Mouse (Mus musculus) neural tube, embryonic 14.5 days (tissue): ENCODE measurements around the gene Ikzf1. TPM values are rescaled to one million over a fixed set of nuclear protein-coding genes. Genes with fewer than 3 reads are reported as not detected.

Experiments
- ATAC-seq: fragments of 200-750 bp; cut with Nextera tagmentation; 2 replicates; pipeline ENCODE4 v1.8.0; 2017; ENCODE audit warnings: low read depth, mild to moderate bottlenecking, moderate TSS enrichment, moderate library complexity
- H3K27ac ChIP-seq: fragments of 300-500 bp; sonication (generic); 2 replicates; pipeline ENCODE4 v1.5.1; 2014; ENCODE audit warnings: low read depth, mild to moderate bottlenecking, control low read depth, low read length, moderate library complexity, mixed read lengths
- H3K27me3 ChIP-seq: fragments of 300-500 bp; sonication (generic); 2 replicates; pipeline ENCODE4 v1.6.1; 2014; ENCODE audit warnings: low read length; ENCODE audit not compliant: control insufficient read depth, insufficient read depth
- H3K36me3 ChIP-seq: fragments of 300-500 bp; sonication (generic); 2 replicates; pipeline ENCODE4 v1.6.1; 2014; ENCODE audit warnings: low read length, mixed read lengths; ENCODE audit not compliant: control insufficient read depth, insufficient read depth
- H3K4me1 ChIP-seq: fragments of 300-500 bp; sonication (generic); 2 replicates; pipeline ENCODE4 v1.6.1; 2014; ENCODE audit warnings: low read length; ENCODE audit not compliant: control insufficient read depth, insufficient read depth
- H3K4me2 ChIP-seq: fragments of 300-500 bp; sonication (generic); 2 replicates; pipeline ENCODE4 v1.6.1; 2014; ENCODE audit warnings: mild to moderate bottlenecking, low read depth, low read length, control low read depth
- H3K4me3 ChIP-seq: fragments of 300-500 bp; sonication (generic); 2 replicates; pipeline ENCODE4 v1.5.1; 2014; ENCODE audit warnings: low read depth, low read length, control low read depth, mixed read lengths
- H3K9ac ChIP-seq: fragments of 300-500 bp; sonication (generic); replicated peaks from 2 replicates; pipeline ENCODE4 v1.6.1; 2014; ENCODE audit warnings: low read depth, mild to moderate bottlenecking, control low read depth, low read length, mixed read lengths
- H3K9me3 ChIP-seq: fragments of 300-500 bp; sonication (generic); 2 replicates; pipeline ENCODE4 v1.6.1; 2016; ENCODE audit warnings: low read length; ENCODE audit not compliant: control insufficient read depth
- WGBS: fragments of 180-500 bp; shearing (Covaris S2); extraction: QIAGEN DNeasy Blood & Tissue Kit; methylation state at CpG from one replicate; pipeline ENCODE4 v1.1.7; 2014; 5-methylcytosine and 5-hydroxymethylcytosine counted together
- polyA plus RNA-seq: library from polyadenylated mRNA; unstranded; fragments of >200 nt; fragmentation: Nextera tagmentation; extraction: Ambion mirVana; gene quantifications from 2 replicates; pipeline ENCODE4 v1.2.1, GENCODE M21; 2014

Ikzf1 gene
- polyA plus RNA-seq, 1 experiment from 2014 or later: 0.35 TPM

DNA sequence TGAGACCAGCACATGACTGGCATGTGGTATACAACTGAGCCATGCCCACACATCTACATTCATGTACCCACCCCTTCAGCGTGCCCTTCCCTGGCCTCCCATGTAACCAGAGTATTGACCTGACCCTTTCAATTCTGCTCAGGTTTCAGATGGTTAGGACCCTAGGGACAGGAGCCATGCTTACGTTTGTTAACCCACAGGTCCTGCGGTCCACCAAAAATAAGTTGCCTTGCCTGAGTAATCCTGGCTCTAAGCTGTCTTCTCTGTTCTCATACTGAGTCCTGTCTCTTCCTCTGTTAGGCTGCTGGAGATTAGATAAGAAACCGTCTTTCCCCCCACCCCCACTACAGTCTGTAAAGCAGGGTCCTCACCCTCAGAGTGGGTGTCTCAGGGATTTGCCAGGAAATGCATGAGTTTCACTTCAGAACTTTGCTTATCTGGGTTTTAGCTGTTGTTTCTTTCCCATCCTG, 42.0 kb downstream of the Ikzf1 start:
- no peak overlapping the region for H3K4me3 ChIP-seq
- no peaks in the 10 kb centered on the region for H3K27me3 ChIP-seq
- no peak overlapping the region for H3K9ac ChIP-seq
- no peaks in the 10 kb centered on the region for H3K4me1 ChIP-seq
- H3K27ac ChIP-seq: no peak overlapping the region
- H3K9me3 ChIP-seq: no peaks in the 10 kb centered on the region
- H3K36me3 ChIP-seq: no peaks in the 10 kb centered on the region
- no peak overlapping the region for H3K4me2 ChIP-seq
- no peak for ATAC-seq
- WGBS: 88% methylated on average over 4 of the region's 4 CpGs

GRCm38 (mm10) chr11:11727936-11728556, 43.2 kb downstream of the Ikzf1 start:
- ATAC-seq: no peak
- Histone ChIP-seq H3K36me3 (no peaks in the 10 kb centered on the region), H3K4me2 (no peak overlapping the region), H3K4me3 (no peak overlapping the region), H3K27me3 (no peaks in the 10 kb centered on the region), H3K9me3 (no peaks in the 10 kb centered on the region), H3K9ac (no peak overlapping the region), H3K4me1 (no peaks in the 10 kb centered on the region), H3K27ac (no peak overlapping the region)
- 93% methylated on average over 10 of the region's 10 CpGs for WGBS

GRCm38 (mm10) chr11:11729216-11729615, 44.4 kb downstream of the Ikzf1 start:
- H3K4me3 ChIP-seq: no peak overlapping the region
- 93% methylated on average over 6 of the region's 6 CpGs for WGBS
- ATAC-seq: no peak
- no peaks in the 10 kb centered on the region for H3K27me3 ChIP-seq
- no peak overlapping the region for H3K27ac ChIP-seq
- H3K9ac ChIP-seq: no peak overlapping the region
- H3K4me1 ChIP-seq: no peaks in the 10 kb centered on the region
- no peak overlapping the region for H3K4me2 ChIP-seq
- no peaks in the 10 kb centered on the region for H3K9me3 ChIP-seq
- H3K36me3 ChIP-seq: no peaks in the 10 kb centered on the region

- H3K9me3 ChIP-seq: no peaks in the 10 kb centered on the region
Observed at GRCm38 (mm10) chr11:11730062-11730461, 45.3 kb downstream of the Ikzf1 start.

GRCm38 (mm10) chr11:11731727-11732126, 46.9 kb downstream of the Ikzf1 start:
- no peaks in the 10 kb centered on the region for H3K9me3 ChIP-seq
- no peak overlapping the region for H3K9ac ChIP-seq
- no peak overlapping the region for H3K4me2 ChIP-seq
- no peak for ATAC-seq
- H3K27ac ChIP-seq: no peak overlapping the region
- no peaks in the 10 kb centered on the region for H3K36me3 ChIP-seq
- no peaks in the 10 kb centered on the region for H3K4me1 ChIP-seq
- no peak overlapping the region for H3K4me3 ChIP-seq
- no peaks in the 10 kb centered on the region for H3K27me3 ChIP-seq
- WGBS: 97% methylated on average over 1 of the region's 1 CpGs

More at GRCm38 (mm10) chr11:11730062-11730461, 45.3 kb downstream of the Ikzf1 start:
- Histone ChIP-seq H3K36me3 (no peaks in the 10 kb centered on the region), H3K9ac (no peak overlapping the region), H3K27me3 (no peaks in the 10 kb centered on the region), H3K4me2 (no peak overlapping the region), H3K27ac (no peak overlapping the region), H3K4me3 (no peak overlapping the region), H3K4me1 (no peaks in the 10 kb centered on the region)
- ATAC-seq: no peak
- 78% methylated on average over 1 of the region's 1 CpGs for WGBS

DNA sequence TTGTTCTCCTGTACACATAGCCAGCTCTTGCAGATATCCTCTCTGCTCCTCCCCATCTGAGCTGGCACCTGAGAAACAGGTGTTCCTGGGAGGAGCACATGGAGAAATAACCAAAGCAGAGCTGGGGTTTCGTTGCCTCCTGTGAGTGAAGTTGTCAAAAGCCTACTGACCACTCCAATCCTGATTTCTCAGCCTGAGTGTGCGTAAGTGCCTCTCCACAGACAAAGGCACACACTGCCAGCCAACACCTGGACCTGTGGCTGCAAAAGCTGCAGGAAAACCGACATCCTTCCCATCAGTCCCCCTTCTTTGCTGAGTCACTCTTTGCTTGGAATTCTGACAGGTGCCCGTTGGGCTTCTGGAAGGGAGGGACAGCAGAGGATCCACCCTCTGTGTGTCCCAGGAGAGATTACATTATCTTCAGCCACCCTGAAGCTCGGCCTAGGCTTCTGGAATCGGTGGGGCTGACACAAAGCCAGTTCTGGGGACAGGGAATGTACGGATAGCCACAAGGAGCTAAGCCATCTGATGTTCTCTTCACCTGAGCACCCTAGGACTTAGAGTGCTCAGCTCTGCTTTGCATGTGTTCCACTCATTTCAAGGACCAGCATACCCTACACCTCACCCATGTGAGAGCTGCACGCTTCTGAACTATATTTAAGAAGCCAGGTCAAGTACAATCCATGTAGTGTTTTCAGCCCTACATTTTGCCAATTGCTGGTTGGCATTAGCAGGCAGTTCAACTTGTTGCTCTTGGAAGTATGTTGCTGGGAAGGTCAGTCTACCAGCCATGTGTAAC, 48.4 kb downstream of the Ikzf1 start:
- Histone ChIP-seq H3K9me3 (no peaks in the 10 kb centered on the region), H3K27me3 (no peaks in the 10 kb centered on the region), H3K4me2 (no peak overlapping the region), H3K9ac (no peak overlapping the region), H3K36me3 (no peaks in the 10 kb centered on the region), H3K27ac (no peak overlapping the region), H3K4me1 (no peaks in the 10 kb centered on the region), H3K4me3 (no peak overlapping the region)
- ATAC-seq: no peak
- WGBS: 79% methylated on average over 8 of the region's 8 CpGs

GRCm38 (mm10) chr11:11735155-11735554, 50.4 kb downstream of the Ikzf1 start:
- no peak overlapping the region for H3K4me3 ChIP-seq
- WGBS: 86% methylated on average over 6 of the region's 6 CpGs
- H3K4me2 ChIP-seq: no peak overlapping the region
- H3K27ac ChIP-seq: no peak overlapping the region
- ATAC-seq: no peak
- H3K36me3 ChIP-seq: no peaks in the 10 kb centered on the region
- H3K9ac ChIP-seq: no peak overlapping the region
- H3K4me1 ChIP-seq: no peaks in the 10 kb centered on the region
- H3K27me3 ChIP-seq: no peaks in the 10 kb centered on the region
- no peaks in the 10 kb centered on the region for H3K9me3 ChIP-seq

DNA sequence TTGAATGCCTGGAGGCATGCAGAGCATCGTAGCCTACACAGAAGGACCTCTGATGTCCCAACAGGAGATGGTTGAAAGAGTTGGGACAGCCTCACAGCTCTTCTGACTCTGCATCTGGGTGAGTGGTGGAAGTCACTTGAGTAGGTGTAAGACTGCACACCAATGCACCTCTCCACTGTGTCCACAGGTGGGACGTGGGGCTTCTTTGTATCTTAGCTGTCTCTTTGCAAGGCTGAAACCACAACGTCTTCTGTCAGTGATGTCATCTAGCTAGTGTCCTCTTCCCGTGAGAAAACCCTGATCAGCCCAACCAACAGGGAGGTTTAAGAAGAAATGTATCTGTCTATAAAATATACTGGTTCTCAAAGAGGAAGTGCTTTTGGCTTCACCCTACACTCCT, 52.1 kb downstream of the Ikzf1 start:
- Histone ChIP-seq H3K36me3 (no peaks in the 10 kb centered on the region), H3K27me3 (no peaks in the 10 kb centered on the region), H3K9me3 (no peaks in the 10 kb centered on the region), H3K9ac (no peak overlapping the region), H3K4me3 (no peak overlapping the region), H3K4me1 (no peaks in the 10 kb centered on the region), H3K27ac (no peak overlapping the region), H3K4me2 (no peak overlapping the region)
- 87% methylated on average over 4 of the region's 4 CpGs for WGBS
- no peak for ATAC-seq

- Histone ChIP-seq H3K9me3 (no peaks in the 10 kb centered on the region), H3K4me1 (no peaks in the 10 kb centered on the region), H3K4me2 (no peak overlapping the region), H3K4me3 (no peak overlapping the region), H3K27ac (no peak overlapping the region), H3K9ac (no peak overlapping the region), H3K36me3 (no peaks in the 10 kb centered on the region), H3K27me3 (no peaks in the 10 kb centered on the region)
- ATAC-seq: no peak
- 69% methylated on average over 2 of the region's 2 CpGs for whole genome bisulfite sequencing
Observed at GRCm38 (mm10) chr11:11737562-11737961, 52.8 kb downstream of the Ikzf1 start.
